Mouse (Mus musculus): Measurements from ENCODE around the gene Hmgcs1.

- TF ChIP-seq ZNF384 (IDR thresholded peaks at IDR 0.05; ENCODE audit: low read depth, low read length) (no peak), HCFC1 (IDR thresholded peaks at IDR 0.05; ENCODE audit: borderline replicate concordance, insufficient read depth, low read length) (no peak), MAFK (IDR thresholded peaks at IDR 0.05; ENCODE audit: insufficient read depth, low read depth, low read length) (no peak), CHD2 (IDR thresholded peaks at IDR 0.05; ENCODE audit: low read depth, low read length) (no peak), ZC3H11A (IDR thresholded peaks at IDR 0.05; ENCODE audit: borderline replicate concordance, low read depth, low read length) (no peak)
Observed at GRCm38 (mm10) chr13:119709388-119710267, 19.4 kb downstream of the Hmgcs1 start.

Measured in ES-E14 (cell line).